Comparison of ENCODE assay signal across 26 mouse cellular contexts in genomic region chr7:96308106-96308505, GRCm38 (mm10).
DNase-seq lines count a peak whose midpoint lies in the region; ATAC-seq and TF ChIP-seq lines count a peak whose summit lies in the region.
"Had no signal": no experiment of that assay in that cellular context is flagged by ENCODE, and none has a peak within 500 bp of the region (broad histone marks: within the 10 kb centered on the region; RNA-seq: fewer than 3 reads in every experiment).

No protein-coding gene starts in this region.

- no peak for TF ChIP-seq POLR2A in kidney, adult 2 months (IDR thresholded peaks at IDR 0.05; ENCODE audit: low read depth, low read length)
- TF ChIP-seq POLR2A in heart, adult 2 months (IDR thresholded peaks at IDR 0.05; ENCODE audit: insufficient read depth, low read depth, low read length) = no peak

- no peaks in the 10 kb centered on the region for H3K79me2 ChIP-seq in heart, adult 2 months (replicated peaks; ENCODE audit: control insufficient read depth, insufficient read depth, low read length)

- H3K4me2 ChIP-seq in embryonic facial prominence, embryonic 11.5 days (ENCODE audit: low read depth, low read length) = no peak overlapping the region
- H3K4me2 ChIP-seq: forebrain, embryonic 15.5 days; hindbrain, embryonic 13.5 days; liver, embryonic 15.5 days; lung, embryonic 15.5 days; neural tube, embryonic 15.5 days; stomach, embryonic 15.5 days had no signal

- no peak for ATAC-seq in embryonic facial prominence, embryonic 11.5 days (replicated peaks; ENCODE audit: insufficient number of reproducible peaks, low FRiP score, low TSS enrichment, low read depth)
- ATAC-seq: CD4-positive, CD25-positive, alpha-beta regulatory T cell, adult 4 months; forebrain, embryonic 15.5 days; inflammation-experienced regulatory T-cells, adult 6 months had no signal

- H3K36me3 ChIP-seq in embryonic facial prominence, embryonic 11.5 days (replicated peaks; ENCODE audit: control insufficient read depth, insufficient read depth, low read depth, low read length) = no peaks in the 10 kb centered on the region
- no peaks in the 10 kb centered on the region for H3K36me3 ChIP-seq in embryonic facial prominence, embryonic 10.5 days (replicated peaks)
- no peaks in the 10 kb centered on the region for H3K36me3 ChIP-seq in kidney, adult 2 months (ENCODE audit: control insufficient read depth, insufficient read depth, low read length)
- H3K36me3 ChIP-seq in heart, adult 2 months (ENCODE audit: control insufficient read depth, insufficient read depth, low read length) = no peaks in the 10 kb centered on the region
- H3K36me3 ChIP-seq: forebrain, embryonic 15.5 days; hindbrain, embryonic 13.5 days; limb, embryonic 10.5 days; liver, embryonic 15.5 days; lung, embryonic 15.5 days; neural tube, embryonic 15.5 days; stomach, embryonic 15.5 days had no signal

- peak; percentile 12 for DNase-seq in embryonic facial prominence, embryonic 11.5 days (ENCODE audit: low spot score)
- DNase-seq in embryonic facial prominence, embryonic 10.5 days (ENCODE audit: low spot score) = no peak
- peak; percentile 21 to 37 for DNase-seq in kidney, postnatal 4 days
- DNase-seq in kidney, adult 2 months = no peak
- DNase-seq in mesoderm, embryonic 11.5 days (ENCODE audit: low read depth, low spot score) = peak; percentile 22
- no peak for DNase-seq in heart, adult 2 months
- DNase-seq in gastrocnemius, postnatal 4 days (ENCODE audit: low spot score in 2 of 2) = no peak
- DNase-seq: adrenal gland, postnatal 25 days; cerebellum, adult 11 months; cerebellum, adult 9-11 months; gastrocnemius, postnatal 14 days; heart, adult 18-20 months; kidney, adult 9 months; liver; lung, postnatal 36 days; thymus, adult 18-20 months had no signal

- H3K9ac ChIP-seq in embryonic facial prominence, embryonic 11.5 days (replicated peaks; ENCODE audit: low read length) = no peak overlapping the region
- H3K9ac ChIP-seq in heart, adult 2 months (ENCODE audit: low read depth, low read length) = no peak overlapping the region
- H3K9ac ChIP-seq: forebrain, embryonic 15.5 days; hindbrain, embryonic 13.5 days; liver, embryonic 15.5 days; lung, embryonic 15.5 days; neural tube, embryonic 15.5 days; stomach, embryonic 15.5 days had no signal

- no peak overlapping the region for H3K4me3 ChIP-seq in embryonic facial prominence, embryonic 11.5 days (ENCODE audit: low read depth, low read length)
- H3K4me3 ChIP-seq in embryonic facial prominence, embryonic 10.5 days = no peak overlapping the region
- H3K4me3 ChIP-seq in kidney, adult 2 months (ENCODE audit: insufficient read depth, low read depth, low read length) = no peak overlapping the region
- no peak overlapping the region for H3K4me3 ChIP-seq in heart, adult 2 months
- H3K4me3 ChIP-seq: forebrain, embryonic 15.5 days; hindbrain, embryonic 13.5 days; layer of hippocampus, adult 2 months; limb, embryonic 10.5 days; liver, embryonic 15.5 days; lung, embryonic 15.5 days; neural tube, embryonic 15.5 days; stomach, embryonic 15.5 days had no signal

- H3K9me3 ChIP-seq in embryonic facial prominence, embryonic 11.5 days (replicated peaks; ENCODE audit: control insufficient read depth, low read length) = no peaks in the 10 kb centered on the region
- no peaks in the 10 kb centered on the region for H3K9me3 ChIP-seq in embryonic facial prominence, embryonic 10.5 days
- H3K9me3 ChIP-seq: forebrain, embryonic 15.5 days; hindbrain, embryonic 13.5 days; limb, embryonic 10.5 days; liver, embryonic 15.5 days; lung, embryonic 15.5 days; neural tube, embryonic 15.5 days; stomach, embryonic 15.5 days had no signal

- 53% methylated on average over 6 of the region's 6 CpGs for WGBS in embryonic facial prominence, embryonic 11.5 days
- 64% methylated on average over 6 of the region's 6 CpGs for WGBS in embryonic facial prominence, embryonic 10.5 days
- WGBS in kidney, adult 2 months = 52% methylated on average over 6 of the region's 6 CpGs
- WGBS in heart, adult 2 months = 79% methylated on average over 6 of the region's 6 CpGs

- no peak for TF ChIP-seq EP300 in heart, adult 2 months (IDR thresholded peaks at IDR 0.05; ENCODE audit: insufficient read depth, low read depth, low read length)

- no peak for TF ChIP-seq CTCF in kidney, adult 2 months (conservative IDR thresholded peaks at IDR 0.05; ENCODE audit: insufficient read depth, insufficient read length, low read depth, low read length)
- no peak for TF ChIP-seq CTCF in heart, adult 2 months (IDR thresholded peaks at IDR 0.05)

- H3K27me3 ChIP-seq in embryonic facial prominence, embryonic 11.5 days (ENCODE audit: control insufficient read depth, insufficient read depth, low read length) = no peaks in the 10 kb centered on the region
- H3K27me3 ChIP-seq in embryonic facial prominence, embryonic 10.5 days (replicated peaks; ENCODE audit: low read depth, poor library complexity, severe bottlenecking) = no peaks in the 10 kb centered on the region
- H3K27me3 ChIP-seq in kidney, adult 2 months (replicated peaks; ENCODE audit: control insufficient read depth, insufficient read depth, low read length) = no peaks in the 10 kb centered on the region
- no peaks in the 10 kb centered on the region for H3K27me3 ChIP-seq in heart, adult 2 months (ENCODE audit: control insufficient read depth, insufficient read depth, low read length)
- H3K27me3 ChIP-seq: forebrain, embryonic 15.5 days; hindbrain, embryonic 13.5 days; liver, embryonic 15.5 days; lung, embryonic 15.5 days; neural tube, embryonic 15.5 days; stomach, embryonic 15.5 days had no signal

- H3K27ac ChIP-seq in embryonic facial prominence, embryonic 11.5 days (replicated peaks; ENCODE audit: low read depth, low read length) = no peak overlapping the region
- no peak overlapping the region for H3K27ac ChIP-seq in embryonic facial prominence, embryonic 10.5 days (replicated peaks)
- H3K27ac ChIP-seq in kidney, adult 2 months (ENCODE audit: insufficient read depth, low read depth, low read length) = no peak overlapping the region
- no peak overlapping the region for H3K27ac ChIP-seq in heart, adult 2 months
- H3K27ac ChIP-seq: forebrain, embryonic 15.5 days; hindbrain, embryonic 13.5 days; layer of hippocampus, adult 2 months; limb, embryonic 10.5 days; liver, embryonic 15.5 days; lung, embryonic 15.5 days; neural tube, embryonic 15.5 days; stomach, embryonic 15.5 days had no signal

- intact Hi-C loops in heart, adult 2 months (cut with DNase I) = no loop called here

- no peaks in the 10 kb centered on the region for H3K4me1 ChIP-seq in embryonic facial prominence, embryonic 11.5 days (ENCODE audit: control insufficient read depth, insufficient read depth, low read length)
- peaks cover 14% of the 10 kb centered on the region; the same call in 1 of the 2 replicates for H3K4me1 ChIP-seq in embryonic facial prominence, embryonic 10.5 days
- H3K4me1 ChIP-seq in kidney, adult 2 months (ENCODE audit: control insufficient read depth, insufficient read depth, low read length) = no peaks in the 10 kb centered on the region
- H3K4me1 ChIP-seq in heart, adult 2 months (ENCODE audit: control insufficient read depth, insufficient read depth, low read length) = no peaks in the 10 kb centered on the region
- H3K4me1 ChIP-seq: limb, embryonic 10.5 days; liver, embryonic 15.5 days; lung, embryonic 15.5 days; stomach, embryonic 15.5 days had no signal

Comparison
In these comparisons a context has a peak if more than half of its experiments do, and no peak if none do; other contexts are left out.
1. DNase-seq: peak in embryonic facial prominence, embryonic 11.5 days (single experiment), kidney, postnatal 4 days (2 of 2) and mesoderm, embryonic 11.5 days (single experiment); none in embryonic facial prominence, embryonic 10.5 days (single experiment), kidney, adult 2 months (single experiment), heart, adult 2 months (0 of 2) and gastrocnemius, postnatal 4 days (0 of 2).